Mouse (Mus musculus): ENCODE measurements around the gene Ect2.

- TF ChIP-seq CTCF (IDR thresholded peaks at IDR 0.05; ENCODE audit: borderline replicate concordance, insufficient read depth, low read depth, low read length) = no peak
- TF ChIP-seq POLR2A (IDR thresholded peaks at IDR 0.05; ENCODE audit: borderline replicate concordance, insufficient read depth, low read length) = no peak
Observed at GRCm38 (mm10) chr3:27055471-27055870, 98.2 kb downstream of the Ect2 start.
